In the genomic region with DNA sequence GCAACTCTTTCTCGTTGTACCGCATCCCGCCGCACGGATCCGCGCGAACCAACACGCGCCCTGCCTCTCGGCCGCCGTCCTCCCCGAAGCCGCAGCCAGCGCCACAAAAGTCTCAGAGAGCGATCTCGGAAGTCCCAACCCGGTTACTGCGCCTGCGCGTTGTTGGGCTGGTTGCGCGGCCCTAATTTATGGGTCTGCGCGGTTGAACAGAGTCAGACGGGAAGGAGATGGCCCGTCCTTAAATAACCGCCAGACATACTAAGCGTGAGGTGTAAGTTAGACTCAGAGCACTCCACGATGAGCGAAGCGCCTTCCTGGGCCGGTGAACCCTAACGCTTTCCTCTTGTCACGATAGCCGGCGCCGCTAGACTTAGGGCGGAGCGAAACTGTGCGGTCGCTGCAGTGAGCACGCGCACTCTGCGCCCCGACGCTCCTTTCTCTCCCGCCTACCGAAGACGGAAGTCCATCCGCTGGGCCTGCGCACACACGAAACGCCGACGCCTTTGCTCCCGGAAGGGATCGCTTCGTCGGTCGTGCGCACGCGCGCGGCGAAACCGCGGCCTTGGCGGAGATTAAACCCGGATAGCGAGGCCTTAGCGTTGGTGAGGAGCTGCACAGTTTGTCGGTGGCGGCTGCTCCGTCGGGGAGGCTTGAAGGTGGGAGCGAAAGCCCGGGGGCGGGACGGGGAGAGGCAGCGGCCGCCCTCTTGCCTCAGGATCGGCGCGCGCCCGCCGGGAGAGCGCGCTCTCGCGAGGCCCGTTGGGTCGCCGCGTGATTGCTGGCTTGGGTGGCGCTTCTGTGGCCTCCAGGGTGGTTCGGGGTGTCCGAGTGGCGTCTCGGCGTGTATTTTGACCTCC, we compare ENCODE assay signal across 8 mouse cellular contexts. TPM values are rescaled to one million over a fixed set of nuclear protein-coding genes. Genes with fewer than 3 reads are reported as not detected.
DNase-seq lines count a peak whose midpoint lies in the region; ATAC-seq lines count a peak whose summit lies in the region.

Sf3a2 (plus strand) TSS at position 49 of the 857 bp plus-strand sequence.
Plekhj1 (minus strand) TSS at position 477 of the 857 bp plus-strand sequence.

- H3K27me3 ChIP-seq in forebrain, embryonic 14.5 days (replicated peaks; ENCODE audit: control insufficient read depth, insufficient read depth, low read length), result no peaks in the 10 kb centered on the region
- H3K27me3 ChIP-seq in neural tube, embryonic 15.5 days (replicated peaks), result no peaks in the 10 kb centered on the region

- peaks cover 69% of the 10 kb centered on the region for H3K36me3 ChIP-seq in forebrain, embryonic 14.5 days (ENCODE audit: control insufficient read depth, insufficient read depth, low read length)
- H3K36me3 ChIP-seq in neural tube, embryonic 15.5 days, result peaks cover 57% of the 10 kb centered on the region

- DNase-seq in ES-CJ7 (ENCODE audit: low read depth, low spot score), result peak; percentile 98
- peak; percentile 95 for DNase-seq in cerebellum, adult 11 months
- DNase-seq in forebrain, embryonic 14.5 days (ENCODE audit: low spot score), result peak; percentile 99
- DNase-seq in heart, postnatal 14 days, result peak; percentile 95 to 96
- DNase-seq in layer of hippocampus, adult 11-12 months (ENCODE audit: low spot score), result peak; percentile 96
- peak; percentile 96 to 97 for DNase-seq in lung, adult 18-20 months
- DNase-seq in testis, postnatal 14 days (ENCODE audit: low spot score), result peak; percentile 97

- peak; percentile 95 for ATAC-seq in forebrain, embryonic 14.5 days
- peak; percentile 93 for ATAC-seq in neural tube, embryonic 15.5 days (ENCODE audit: low FRiP score)

- intact Hi-C loops in heart, postnatal 14 days (cut with DNase I), result no loop called here

- H3K4me3 ChIP-seq in forebrain, embryonic 14.5 days (ENCODE audit: low read depth, low read length), result peak within 1 kb of the TSS; percentile 91
- H3K4me3 ChIP-seq in neural tube, embryonic 15.5 days (replicated peaks), result peak within 1 kb of the TSS; percentile 94

- no peaks in the 10 kb centered on the region for H3K9me3 ChIP-seq in forebrain, embryonic 14.5 days (replicated peaks; ENCODE audit: control insufficient read depth, low read length)
- no peaks in the 10 kb centered on the region for H3K9me3 ChIP-seq in neural tube, embryonic 15.5 days (replicated peaks)

- peaks cover 19% of the 10 kb centered on the region for H3K4me1 ChIP-seq in forebrain, embryonic 14.5 days (ENCODE audit: control insufficient read depth, insufficient read depth, low read length)
- peaks cover 40% of the 10 kb centered on the region for H3K4me1 ChIP-seq in neural tube, embryonic 15.5 days

- under 1% methylated on average over 102 of the region's 104 CpGs for WGBS in forebrain, embryonic 14.5 days
- under 1% methylated on average over 104 of the region's 104 CpGs for WGBS in neural tube, embryonic 15.5 days

- peak within 1 kb of the TSS; percentile 94 for H3K27ac ChIP-seq in forebrain, embryonic 14.5 days (ENCODE audit: low read depth, low read length)
- H3K27ac ChIP-seq in neural tube, embryonic 15.5 days (replicated peaks), result peak within 1 kb of the TSS; percentile 98

- H3K9ac ChIP-seq in forebrain, embryonic 14.5 days (ENCODE audit: low read length), result peak within 1 kb of the TSS; percentile 93
- peak within 1 kb of the TSS; percentile 86 for H3K9ac ChIP-seq in neural tube, embryonic 15.5 days (replicated peaks)

- peak within 1 kb of the TSS; percentile 98 for H3K4me2 ChIP-seq in forebrain, embryonic 14.5 days (ENCODE audit: low read length)
- peak within 1 kb of the TSS; percentile 94 for H3K4me2 ChIP-seq in neural tube, embryonic 15.5 days

RNA-seq across cellular contexts. Expression of gene Sf3a2, which starts in this region (rescaled TPM):
- polyA plus RNA-seq in forebrain, embryonic 14.5 days (2014; fragmentation: Nextera tagmentation; extraction: Ambion mirVana), result 66.6 and 71.7 TPM in 2 replicates
- 10 to 100 TPM; 27.0 to 31.6 TPM for total RNA-seq in heart, postnatal 14 days (2021)
- polyA plus RNA-seq in neural tube, embryonic 15.5 days (2015; fragmentation: Nextera tagmentation; extraction: Ambion mirVana), result 53.3 and 59.8 TPM in 2 replicates

RNA-seq across cellular contexts. Expression of gene Plekhj1, which starts in this region (rescaled TPM):
- 140 and 143 TPM in 2 replicates for polyA plus RNA-seq in forebrain, embryonic 14.5 days (2014; fragmentation: Nextera tagmentation; extraction: Ambion mirVana)
- 10 to 100 TPM; 35.7 to 36.3 TPM for total RNA-seq in heart, postnatal 14 days (2021)
- polyA plus RNA-seq in neural tube, embryonic 15.5 days (2015; fragmentation: Nextera tagmentation; extraction: Ambion mirVana), result 135 and 146 TPM in 2 replicates

Comparison
In these comparisons a context has a peak if more than half of its experiments do, and no peak if none do; other contexts are left out.
1. Peak in every context shown above with its lines: DNase-seq, ATAC-seq, H3K4me3 ChIP-seq and H3K27ac ChIP-seq.